Mouse (Mus musculus) forebrain, postnatal 0 days (tissue): ENCODE measurements around the gene Angptl2. TPM values are rescaled to one million over a fixed set of nuclear protein-coding genes. Genes with fewer than 3 reads are reported as not detected.

Source experiments
- ATAC-seq: fragments of 200-750 bp; cut with Nextera tagmentation; 2 replicates; pipeline ENCODE4 v1.8.0; 2017; ENCODE audit warnings: mild to moderate bottlenecking, moderate library complexity
- DNase-seq: peaks from one replicate; pipeline ENCODE4 v3.0.0-alpha.2; 2015
- H3K27ac ChIP-seq: fragments of 300-500 bp; sonication (generic); 2 replicates; pipeline ENCODE4 v1.5.1; 2014; ENCODE audit warnings: low read depth, mild to moderate bottlenecking, antibody characterized with exemption, low read length, moderate library complexity, mixed read lengths
- H3K27me3 ChIP-seq: fragments of 300-500 bp; sonication (generic); 2 replicates; pipeline ENCODE4 v1.6.1; 2014; ENCODE audit warnings: mild to moderate bottlenecking, low read length, mixed read lengths; ENCODE audit not compliant: insufficient read depth
- H3K36me3 ChIP-seq: fragments of 300-500 bp; sonication (generic); 2 replicates; pipeline ENCODE4 v1.6.1; 2014; ENCODE audit warnings: mild to moderate bottlenecking, moderate library complexity; ENCODE audit not compliant: insufficient read depth
- H3K4me1 ChIP-seq: fragments of 300-500 bp; sonication (generic); 2 replicates; pipeline ENCODE4 v1.6.1; 2014; ENCODE audit warnings: antibody characterized with exemption; ENCODE audit not compliant: insufficient read depth
- H3K4me2 ChIP-seq: fragments of 300-500 bp; sonication (generic); 2 replicates; pipeline ENCODE4 v1.6.1; 2014; ENCODE audit warnings: low read depth, mild to moderate bottlenecking, moderate library complexity
- H3K4me3 ChIP-seq: fragments of 300-500 bp; sonication (generic); 2 replicates; pipeline ENCODE4 v1.5.1; 2014; ENCODE audit warnings: low read depth, low read length, mixed read lengths
- H3K9ac ChIP-seq: fragments of 300-500 bp; sonication (generic); 2 replicates; pipeline ENCODE4 v1.6.1; 2014; ENCODE audit warnings: mild to moderate bottlenecking
- H3K9me3 ChIP-seq: fragments of 300-500 bp; sonication (generic); 2 replicates; pipeline ENCODE4 v1.6.1; 2016; ENCODE audit warnings: low read length
- CTCF ChIP-seq: sonication (generic); IDR thresholded peaks from 2 replicates; pipeline ENCODE4 v1.5.1; 2016; ENCODE audit warnings: antibody characterized with exemption, control low read depth, low read depth
- WGBS: fragments of 180-500 bp; shearing (Covaris S2); extraction: QIAGEN DNeasy Blood & Tissue Kit; methylation state at CpG from one replicate; pipeline ENCODE4 v1.1.7; 2014; 5-methylcytosine and 5-hydroxymethylcytosine counted together
- polyA plus RNA-seq: library from polyadenylated mRNA; unstranded; fragments of >200 nt; fragmentation: Nextera tagmentation; extraction: Ambion mirVana; gene quantifications from 2 replicates; pipeline ENCODE4 v1.2.1, GENCODE M21; 2015
- total RNA-seq: library from RNA; depleted of rRNA; stranded (reverse); fragments of >200 nt; gene quantifications from 2 replicates; pipeline ENCODE4 v1.2.3, GENCODE M21; 2014

Gene Angptl2
- total and polyA plus RNA-seq, 2 experiments from 2014 or later = 7.7 to 17.5 TPM

DNA sequence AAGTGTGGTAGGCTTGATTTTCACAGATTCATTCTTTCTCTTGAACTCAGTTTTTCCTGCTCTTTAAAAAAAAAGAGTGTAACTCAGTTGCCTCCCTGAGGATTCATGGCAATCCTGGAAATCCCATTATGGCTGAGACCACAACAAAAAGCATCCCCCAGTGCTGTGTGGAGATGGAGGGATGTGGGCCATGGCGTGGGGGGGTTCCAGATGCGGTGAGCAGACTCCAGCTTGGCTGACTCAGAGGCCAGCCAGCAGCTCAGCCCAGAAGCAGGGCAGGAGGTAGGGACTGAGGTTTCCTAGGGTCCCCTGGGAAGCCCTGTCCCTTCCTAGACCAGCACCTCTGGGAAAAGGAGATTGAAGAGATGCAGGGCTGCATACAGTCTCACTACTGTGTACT is 38.9 kb upstream of the Angptl2 start:
- ATAC-seq (no peak), DNase-seq (no peak)
- no peak overlapping the region for H3K27ac ChIP-seq
- peaks cover 20% of the 10 kb centered on the region for H3K36me3 ChIP-seq
- peaks cover 7% of the 10 kb centered on the region; the same call in 1 of the 2 replicates for H3K4me1 ChIP-seq
- H3K9ac ChIP-seq = no peak overlapping the region
- H3K4me3 ChIP-seq = no peak overlapping the region
- no peak overlapping the region for H3K4me2 ChIP-seq
- H3K9me3 ChIP-seq = no peaks in the 10 kb centered on the region
- no peaks in the 10 kb centered on the region for H3K27me3 ChIP-seq
- no peak for TF ChIP-seq CTCF
- 59% methylated on average over 2 of the region's 2 CpGs for WGBS

DNA sequence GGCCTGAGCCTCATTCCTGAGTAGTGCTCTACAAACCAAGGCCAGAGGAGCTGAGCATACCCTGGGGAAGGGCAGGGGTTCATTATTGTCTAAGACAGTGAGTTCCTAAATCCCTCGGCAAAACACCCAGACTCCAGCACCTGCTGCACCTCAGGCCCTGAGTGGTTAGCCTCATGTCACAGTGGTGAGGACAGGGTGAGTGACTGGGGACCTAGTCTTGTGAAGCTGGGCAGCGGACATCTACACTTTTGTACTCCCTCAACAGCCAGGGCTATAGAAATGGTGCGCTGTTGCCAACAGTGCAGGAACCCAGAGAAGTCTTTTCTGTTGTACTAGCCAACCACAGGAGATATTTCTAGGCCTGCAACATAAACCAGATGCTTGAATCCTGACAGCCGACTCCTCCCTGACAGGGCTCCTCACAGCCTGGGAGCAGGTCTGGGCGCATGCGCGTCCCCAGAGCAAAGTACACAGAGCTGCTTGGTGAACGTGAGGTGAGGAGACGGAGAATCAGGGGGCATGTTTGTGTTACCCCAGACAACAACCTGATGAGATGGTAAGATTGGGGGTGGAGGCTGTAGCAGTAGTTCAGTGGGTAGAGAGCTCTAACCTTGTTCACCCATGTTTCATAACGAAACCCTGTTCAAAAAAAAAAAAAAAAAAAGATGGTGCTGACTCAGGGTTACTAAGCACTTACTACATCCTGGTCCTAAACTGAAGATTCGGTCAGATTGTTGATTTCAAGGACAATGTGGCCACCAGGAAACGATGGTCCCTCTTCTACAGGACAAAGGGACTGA is 38.2 kb upstream of the Angptl2 start:
- Histone ChIP-seq H3K9ac (no peak overlapping the region), H3K27ac (no peak overlapping the region), H3K36me3 (peaks cover 14% of the 10 kb centered on the region), H3K27me3 (no peaks in the 10 kb centered on the region), H3K4me3 (no peak overlapping the region), H3K4me1 (peaks cover 7% of the 10 kb centered on the region; the same call in 1 of the 2 replicates), H3K9me3 (no peaks in the 10 kb centered on the region), H3K4me2 (no peak overlapping the region)
- 91% methylated on average over 12 of the region's 12 CpGs for WGBS
- no peak for TF ChIP-seq CTCF
- ATAC-seq (no peak), DNase-seq (no peak)

DNA sequence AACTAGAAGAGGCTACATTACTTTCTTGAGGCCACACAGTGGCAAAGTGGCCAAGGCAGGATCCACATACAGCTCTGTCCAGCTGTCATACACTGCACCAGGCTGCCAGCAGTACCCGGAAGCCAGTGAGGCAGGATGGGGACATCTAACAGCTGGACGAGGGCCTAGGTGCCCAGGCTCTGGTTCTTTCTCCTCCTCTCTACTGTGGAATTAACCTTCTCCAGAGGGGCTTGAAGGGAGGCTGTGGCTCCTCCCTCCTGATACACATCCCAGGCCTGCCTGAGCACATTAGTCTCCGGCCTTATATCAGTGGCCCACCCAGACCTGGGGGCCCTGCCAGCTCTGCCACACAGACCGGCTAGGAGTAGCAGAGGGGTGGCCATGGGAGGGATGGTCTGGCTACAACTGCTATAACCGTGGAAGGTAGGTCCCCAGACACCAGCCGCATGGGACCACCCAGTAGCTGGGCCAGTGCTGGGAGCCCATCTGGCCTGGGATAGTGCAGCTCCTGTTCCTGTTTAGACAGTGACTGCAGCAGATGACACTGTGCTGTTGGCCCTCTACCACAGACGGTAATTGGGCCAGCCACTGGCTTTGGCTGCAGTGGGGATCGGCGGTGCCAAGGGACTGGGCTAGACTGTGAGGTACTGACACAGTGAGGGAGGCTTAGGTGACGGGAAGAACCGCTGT is 37.5 kb upstream of the Angptl2 start:
- TF ChIP-seq CTCF = no peak
- DNase-seq = peak; percentile 43
- Histone ChIP-seq H3K27me3 (no peaks in the 10 kb centered on the region), H3K4me3 (no peak overlapping the region), H3K9ac (no peak overlapping the region), H3K36me3 (peaks cover 6% of the 10 kb centered on the region), H3K4me1 (peaks cover 7% of the 10 kb centered on the region; the same call in 1 of the 2 replicates), H3K27ac (no peak overlapping the region), H3K4me2 (no peak overlapping the region), H3K9me3 (no peaks in the 10 kb centered on the region)
- WGBS = 43% methylated on average over 11 of the region's 11 CpGs
- peak; percentile 70 for ATAC-seq

DNA sequence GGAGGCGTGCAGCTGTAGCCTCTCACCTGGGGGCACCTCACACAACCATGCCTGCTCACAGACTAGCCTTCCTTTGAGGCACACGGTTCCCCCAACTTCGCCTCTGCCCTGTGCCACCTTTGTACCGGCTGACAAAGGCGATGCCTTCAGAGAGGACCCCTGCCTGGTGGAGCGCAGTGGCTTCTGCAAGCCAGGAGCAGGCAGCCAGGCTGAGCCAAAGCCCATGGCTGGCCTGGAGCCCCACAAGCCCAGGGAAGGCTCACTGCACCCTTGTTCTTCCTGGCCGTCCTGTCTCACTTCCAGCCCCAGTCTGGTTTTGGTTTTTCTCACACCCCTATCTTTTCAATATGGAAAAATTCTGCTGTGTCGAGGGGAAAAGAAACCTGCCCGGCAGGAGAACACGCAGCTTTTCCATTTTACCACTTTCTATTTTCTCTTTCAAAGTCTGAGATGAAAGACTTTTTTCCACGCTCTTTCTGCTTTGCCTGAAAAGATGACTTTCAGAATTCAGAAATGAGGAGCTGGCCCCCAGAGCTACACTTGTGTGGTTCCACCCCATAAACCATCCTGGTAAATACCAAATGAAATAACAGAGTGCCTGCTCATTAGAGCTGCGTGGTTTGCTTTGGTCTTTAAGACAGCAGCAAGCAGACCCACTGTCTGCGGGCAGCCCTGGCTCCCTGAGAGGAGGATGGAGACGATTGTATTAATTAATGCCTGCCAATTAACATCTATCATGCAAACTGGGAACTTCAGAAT is 36.5 kb upstream of the Angptl2 start:
- H3K27me3 ChIP-seq = no peaks in the 10 kb centered on the region
- H3K4me2 ChIP-seq = no peak overlapping the region
- peak overlapping the region; percentile 54 for H3K27ac ChIP-seq
- no peak for TF ChIP-seq CTCF
- peak; percentile 27 for ATAC-seq
- no peaks in the 10 kb centered on the region for H3K9me3 ChIP-seq
- peaks cover 8% of the 10 kb centered on the region; the same call in 1 of the 2 replicates for H3K4me1 ChIP-seq
- H3K9ac ChIP-seq = no peak overlapping the region
- WGBS = 21% methylated on average over 14 of the region's 14 CpGs
- H3K36me3 ChIP-seq = no peaks in the 10 kb centered on the region
- no peak overlapping the region for H3K4me3 ChIP-seq
- no peak for DNase-seq

DNA sequence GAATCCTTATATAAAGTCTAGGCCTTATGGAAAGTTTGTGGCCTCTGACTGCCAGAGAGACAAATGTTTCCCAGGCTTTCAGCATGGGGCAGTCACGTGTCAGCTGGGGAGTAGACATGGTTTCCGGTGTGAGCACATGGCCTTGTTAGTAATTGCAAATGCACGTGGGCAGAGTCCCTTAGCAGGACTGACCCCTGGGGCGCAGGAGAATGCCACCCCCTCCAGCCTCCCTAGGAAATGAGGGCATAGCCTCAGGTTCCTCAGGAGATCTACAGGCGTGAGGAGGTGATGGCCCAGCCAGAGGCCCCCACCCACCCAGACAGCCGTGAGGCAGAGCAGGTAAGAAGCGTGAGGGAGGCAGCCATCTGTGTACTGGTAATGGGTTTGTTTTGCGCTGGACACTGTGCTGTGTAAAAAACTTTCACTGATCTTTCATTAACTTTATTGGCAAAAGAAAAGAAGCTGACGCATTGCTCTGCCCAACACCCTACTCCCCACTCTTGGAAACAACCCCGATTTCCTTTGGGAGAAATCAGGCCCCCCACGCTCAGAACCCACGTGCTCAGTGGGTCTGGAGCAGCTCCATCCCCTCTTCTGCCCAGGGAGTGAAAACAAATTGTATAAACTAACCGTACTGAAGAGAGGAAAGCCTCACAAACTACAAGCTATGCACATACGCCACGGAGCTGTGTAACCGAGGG is 35.8 kb upstream of the Angptl2 start:
- no peak overlapping the region for H3K27ac ChIP-seq
- TF ChIP-seq CTCF = no peak
- WGBS = 22% methylated on average over 16 of the region's 16 CpGs

DNA sequence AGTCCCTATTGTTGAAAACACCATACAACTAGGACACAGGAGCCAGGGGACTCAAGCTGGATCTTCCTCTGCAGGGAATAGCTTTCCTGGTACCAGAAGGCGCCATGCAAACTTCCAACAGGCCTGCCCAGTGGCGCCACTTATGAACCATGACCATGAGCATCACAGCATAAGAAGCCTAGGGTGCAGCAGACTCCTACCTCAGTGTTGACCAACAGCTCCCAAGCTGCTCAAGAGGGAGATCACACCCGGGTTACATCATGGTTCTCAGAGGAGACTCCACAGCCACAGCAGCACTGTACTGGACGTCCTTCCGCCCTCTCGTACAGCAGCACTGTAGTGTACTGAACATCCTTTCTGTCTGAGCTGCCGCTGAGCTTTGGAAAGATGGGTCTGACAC is 32.5 kb upstream of the Angptl2 start:
- no peak for ATAC-seq
- H3K4me1 ChIP-seq = peaks cover 7% of the 10 kb centered on the region
- TF ChIP-seq CTCF = no peak
- DNase-seq = no peak
- no peak overlapping the region for H3K27ac ChIP-seq
- H3K4me3 ChIP-seq = no peak overlapping the region
- H3K27me3 ChIP-seq = no peaks in the 10 kb centered on the region
- no peak overlapping the region for H3K9ac ChIP-seq
- WGBS = 96% methylated on average over 7 of the region's 7 CpGs
- H3K4me2 ChIP-seq = no peak overlapping the region
- no peaks in the 10 kb centered on the region for H3K36me3 ChIP-seq
- H3K9me3 ChIP-seq = no peaks in the 10 kb centered on the region

More for the DNA sequence above, 35.8 kb upstream of the Angptl2 start:
- Histone ChIP-seq H3K27me3 (no peaks in the 10 kb centered on the region), H3K9ac (no peak overlapping the region), H3K9me3 (no peaks in the 10 kb centered on the region), H3K36me3 (no peaks in the 10 kb centered on the region), H3K4me2 (no peak overlapping the region), H3K4me3 (no peak overlapping the region), H3K4me1 (peaks cover 10% of the 10 kb centered on the region; the same call in 1 of the 2 replicates)
- ATAC-seq = 0 out of 2 replicates have a peak, but pooled peaks have one; percentile 21
- DNase-seq = no peak
